Mouse (Mus musculus): ENCODE results near the gene OR5BS1P. TPM values are rescaled to one million over a fixed set of nuclear protein-coding genes. Genes with fewer than 3 reads are reported as not detected.

Gene OR5BS1P
- total and polyA plus RNA-seq, 3 experiments: not detected

DNA sequence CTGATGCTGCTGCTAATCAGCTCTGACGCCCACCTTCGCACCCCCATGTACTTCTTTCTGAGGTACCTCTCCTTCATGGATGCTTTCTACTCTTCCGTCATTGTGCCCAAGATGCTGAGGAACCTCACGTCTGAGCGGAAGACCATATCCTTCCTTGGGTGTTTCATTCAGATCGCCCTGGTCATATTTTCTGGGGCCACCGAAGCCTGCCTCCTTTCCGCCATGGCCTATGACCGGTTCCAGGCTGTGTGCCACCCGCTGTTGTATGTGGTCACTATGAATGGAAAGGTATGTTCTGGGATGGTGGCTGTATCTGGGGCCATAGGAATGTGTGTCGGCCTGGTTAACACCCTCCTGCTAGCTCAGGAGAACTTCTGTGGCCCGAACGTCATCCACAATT, 1.8 kb downstream of the OR5BS1P start:
- Histone ChIP-seq H3K9ac (ENCODE audit: insufficient read depth, low read depth) (no peak overlapping the region), H3K27ac (ENCODE audit: insufficient read depth, low read depth) (no peak overlapping the region), H3K4me1 (ENCODE audit: control insufficient read depth in 1 of 2, insufficient read depth in 2 of 2) (peaks cover 0 to 4% of the 10 kb centered on the region in 2 experiments; a peak in 1 of 4 replicates), H3K79me2 (replicated peaks; ENCODE audit: control insufficient read depth, extremely low read depth, insufficient read depth, poor library complexity, severe bottlenecking) (no peaks in the 10 kb centered on the region), H3K27me3 (replicated peaks) (peaks cover 11% of the 10 kb centered on the region), H3K9me3 (replicated peaks; ENCODE audit: low read length) (no peaks in the 10 kb centered on the region), H3K4me3 (replicated peaks in 1 of 3; ENCODE audit: low read depth in 2 of 3, low read length in 2 of 3, poor library complexity in 1 of 3) (no peak overlapping the region), H3K36me3 (replicated peaks in 1 of 2; ENCODE audit: control insufficient read depth in 1 of 2, insufficient read depth in 1 of 2, low read length in 1 of 2) (no peaks in the 10 kb centered on the region), H3K4me2 (ENCODE audit: insufficient read depth, low read depth, poor library complexity, severe bottlenecking) (no peak overlapping the region)
- DNase-seq (ENCODE audit: extremely low read depth): no peak
- dilution Hi-C loops (cut with MboI; ENCODE audit: extremely low pct_ligation_motif_present, extremely low pct_unique_long_range_greater_than_20kb, low sequenced_read_pairs): no loop called here
- TF ChIP-seq USF2 (conservative IDR thresholded peaks at IDR 0.05; ENCODE audit: low read depth, low read length): no peak
- TF ChIP-seq SIN3A (IDR thresholded peaks at IDR 0.05; ENCODE audit: low read length): no peak
- TF ChIP-seq ZNF384 (IDR thresholded peaks at IDR 0.05; ENCODE audit: low read depth, low read length): no peak
- TF ChIP-seq MYC (IDR thresholded peaks at IDR 0.05; ENCODE audit: low read depth, low read length): no peak
- no peak for TF ChIP-seq MEF2A (IDR thresholded peaks at IDR 0.05; ENCODE audit: borderline replicate concordance, low read depth, low read length)
- no peak for TF ChIP-seq JUND (conservative IDR thresholded peaks at IDR 0.05; ENCODE audit: low read depth, low read length)
- no peak for TF ChIP-seq HCFC1 (IDR thresholded peaks at IDR 0.05; ENCODE audit: low read depth, low read length)
- TF ChIP-seq MAFK (IDR thresholded peaks at IDR 0.05; ENCODE audit: insufficient replicate concordance, low read length): no peak
- in situ Hi-C loops (cut with MboI; ENCODE audit: low pct_ligation_motif_present, low pct_unique_long_range_greater_than_20kb, low sequenced_read_pairs): loop anchor here (10.0 kb wide), 1 partner anchor 287 kb away; no protein-coding TSS in a partner anchor

DNA sequence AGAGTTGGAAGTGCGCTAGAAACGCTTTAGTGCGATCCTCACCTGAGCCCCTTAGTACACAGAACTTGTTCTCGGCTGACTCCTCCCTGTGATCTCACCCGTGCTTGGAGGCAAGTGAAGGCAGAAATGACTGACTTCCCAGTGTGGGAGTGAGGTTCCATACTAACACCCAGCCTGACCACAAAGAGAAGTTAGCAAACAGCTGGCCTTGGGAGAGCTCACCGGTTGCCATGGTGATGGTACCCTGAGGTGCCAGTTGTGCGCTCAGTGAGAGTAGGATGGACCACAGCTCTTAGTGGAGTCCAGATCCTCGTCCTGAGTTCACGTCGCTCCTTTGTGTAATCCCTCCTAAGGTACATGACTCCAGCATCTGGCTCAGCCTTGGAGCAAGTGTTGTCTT, 5.3 kb downstream of the OR5BS1P start:
- Histone ChIP-seq H3K4me1 (ENCODE audit: control insufficient read depth in 1 of 2, insufficient read depth in 2 of 2) (peaks cover 7 to 20% of the 10 kb centered on the region in 2 experiments; a peak in 3 of 4 replicates), H3K4me2 (ENCODE audit: insufficient read depth, low read depth, poor library complexity, severe bottlenecking) (no peak overlapping the region), H3K9me3 (replicated peaks; ENCODE audit: low read length) (no peaks in the 10 kb centered on the region), H3K4me3 (replicated peaks in 1 of 3; ENCODE audit: low read depth in 2 of 3, low read length in 2 of 3, poor library complexity in 1 of 3) (no peak overlapping the region), H3K36me3 (replicated peaks in 1 of 2; ENCODE audit: control insufficient read depth in 1 of 2, insufficient read depth in 1 of 2, low read length in 1 of 2) (no peaks in the 10 kb centered on the region), H3K79me2 (replicated peaks; ENCODE audit: control insufficient read depth, extremely low read depth, insufficient read depth, poor library complexity, severe bottlenecking) (no peaks in the 10 kb centered on the region), H3K27ac (ENCODE audit: insufficient read depth, low read depth) (no peak overlapping the region), H3K27me3 (replicated peaks) (peaks cover 11% of the 10 kb centered on the region), H3K9ac (ENCODE audit: insufficient read depth, low read depth) (no peak overlapping the region)
- in situ Hi-C loops (cut with MboI; ENCODE audit: low pct_ligation_motif_present, low pct_unique_long_range_greater_than_20kb, low sequenced_read_pairs) (loop anchor here (10.0 kb wide), 1 partner anchor 290 kb away; no protein-coding TSS in a partner anchor), dilution Hi-C loops (cut with MboI; ENCODE audit: extremely low pct_ligation_motif_present, extremely low pct_unique_long_range_greater_than_20kb, low sequenced_read_pairs) (no loop called here)
- TF ChIP-seq GABPA (IDR thresholded peaks at IDR 0.05; ENCODE audit: insufficient replicate concordance, low read depth, low read length) (no peak), ZKSCAN1 (IDR thresholded peaks at IDR 0.05; ENCODE audit: borderline replicate concordance, low read depth, low read length) (no peak), USF1 (IDR thresholded peaks at IDR 0.05; ENCODE audit: low read depth, low read length) (no peak)
- no peak for DNase-seq (ENCODE audit: extremely low read depth)

DNA sequence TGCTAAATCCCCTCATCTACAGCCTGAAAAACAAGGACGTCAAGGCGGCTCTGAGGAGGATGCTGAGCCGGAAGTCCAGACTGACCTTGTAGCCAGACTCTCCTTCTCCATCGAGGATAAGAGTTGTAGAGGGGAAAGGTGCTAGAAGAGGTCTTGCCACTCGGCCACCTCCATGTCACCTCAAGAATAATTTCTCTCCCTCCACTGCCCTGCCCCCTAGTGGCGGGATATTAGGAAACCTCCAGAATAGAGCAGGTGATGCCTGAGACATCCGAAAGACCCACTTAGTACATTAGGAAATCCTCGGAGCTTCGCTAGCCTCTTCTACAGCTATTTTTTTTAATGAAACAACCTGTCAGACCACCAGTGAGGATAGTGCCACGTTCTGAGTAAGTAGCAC, 5.7 kb downstream of the OR5BS1P start:
- Histone ChIP-seq H3K27me3 (replicated peaks) (peaks cover 11% of the 10 kb centered on the region), H3K9me3 (replicated peaks; ENCODE audit: low read length) (no peaks in the 10 kb centered on the region), H3K9ac (ENCODE audit: insufficient read depth, low read depth) (no peak overlapping the region), H3K4me2 (ENCODE audit: insufficient read depth, low read depth, poor library complexity, severe bottlenecking) (no peak overlapping the region), H3K79me2 (replicated peaks; ENCODE audit: control insufficient read depth, extremely low read depth, insufficient read depth, poor library complexity, severe bottlenecking) (no peaks in the 10 kb centered on the region), H3K27ac (ENCODE audit: insufficient read depth, low read depth) (no peak overlapping the region), H3K4me3 (replicated peaks in 1 of 3; ENCODE audit: low read depth in 2 of 3, low read length in 2 of 3, poor library complexity in 1 of 3) (no peak overlapping the region), H3K4me1 (ENCODE audit: control insufficient read depth in 1 of 2, insufficient read depth in 2 of 2) (peaks cover 11 to 25% of the 10 kb centered on the region in 2 experiments; a peak in 3 of 4 replicates), H3K36me3 (replicated peaks in 1 of 2; ENCODE audit: control insufficient read depth in 1 of 2, insufficient read depth in 1 of 2, low read length in 1 of 2) (no peaks in the 10 kb centered on the region)
- in situ Hi-C loops (cut with MboI; ENCODE audit: low pct_ligation_motif_present, low pct_unique_long_range_greater_than_20kb, low sequenced_read_pairs) (loop anchor here (10.0 kb wide), 1 partner anchor 291 kb away; no protein-coding TSS in a partner anchor), dilution Hi-C loops (cut with MboI; ENCODE audit: extremely low pct_ligation_motif_present, extremely low pct_unique_long_range_greater_than_20kb, low sequenced_read_pairs) (no loop called here)
- TF ChIP-seq UBTF (IDR thresholded peaks at IDR 0.05; ENCODE audit: low read depth, low read length) (no peak), RAD21 (IDR thresholded peaks at IDR 0.05; ENCODE audit: low read depth, low read length) (peak; percentile 67), CTCF (conservative IDR thresholded peaks at IDR 0.05 in 1 of 2, IDR thresholded peaks at IDR 0.05 in 1 of 2; ENCODE audit: low read depth in 2 of 2, low read length in 2 of 2) (peak; percentile 74 to 83), MAX (IDR thresholded peaks at IDR 0.05; ENCODE audit: low read length) (no peak), POLR2AphosphoS2 (IDR thresholded peaks at IDR 0.05; ENCODE audit: low read depth, low read length) (no peak), SIN3A (IDR thresholded peaks at IDR 0.05; ENCODE audit: low read length) (no peak), MAFK (IDR thresholded peaks at IDR 0.05; ENCODE audit: insufficient replicate concordance, low read length) (no peak), ZKSCAN1 (IDR thresholded peaks at IDR 0.05; ENCODE audit: borderline replicate concordance, low read depth, low read length) (no peak), MEF2A (IDR thresholded peaks at IDR 0.05; ENCODE audit: borderline replicate concordance, low read depth, low read length) (no peak), NRF1 (IDR thresholded peaks at IDR 0.05; ENCODE audit: low read depth, low read length) (no peak), SMC3 (IDR thresholded peaks at IDR 0.05; ENCODE audit: low read depth, low read length) (peak; percentile 70), KAT2A (IDR thresholded peaks at IDR 0.05; ENCODE audit: insufficient replicate concordance, low read length) (no peak)
- DNase-seq (ENCODE audit: extremely low read depth): peak; percentile 79
